29 mouse cellular contexts compared by ENCODE assay signal in the genomic region with DNA sequence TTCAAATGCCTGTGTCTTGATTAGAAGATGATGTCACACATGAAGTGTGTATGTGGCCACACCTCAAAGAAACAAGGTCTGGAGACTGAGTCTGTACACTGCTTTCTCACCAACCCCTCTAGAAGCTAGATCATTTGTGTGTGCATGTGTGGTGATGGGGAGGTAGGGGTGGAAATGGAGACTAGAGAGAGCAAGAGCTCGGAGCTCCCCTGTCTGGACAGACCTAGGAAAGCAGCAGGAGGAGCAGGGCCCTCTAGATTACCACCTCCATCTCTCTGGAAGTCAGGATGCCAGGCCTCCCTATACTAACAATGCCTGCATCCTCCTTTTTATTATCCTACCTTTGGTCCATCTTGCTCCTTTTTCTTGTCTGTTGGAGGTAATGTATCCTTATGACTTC. TPM values are rescaled to one million over a fixed set of nuclear protein-coding genes. Genes with fewer than 3 reads are reported as not detected.
"Had no signal": no experiment of that assay in that cellular context is flagged by ENCODE, and none has a peak within 500 bp of the region (broad histone marks: within the 10 kb centered on the region; RNA-seq: fewer than 3 reads in every experiment).

No protein-coding gene starts in this region.

- H3K27me3 ChIP-seq: heart, embryonic 12.5 days; hindbrain, embryonic 12.5 days; intestine, embryonic 15.5 days; kidney, embryonic 15.5 days; limb, embryonic 13.5 days; limb, embryonic 15.5 days; liver, embryonic 12.5 days had no signal

- H3K27ac ChIP-seq: gastrocnemius, adult 2 months; heart, embryonic 10.5 days; hindbrain, embryonic 10.5 days; hindbrain, embryonic 12.5 days; hindbrain, embryonic 14.5 days; intestine, embryonic 15.5 days; kidney, embryonic 15.5 days; kidney, postnatal 0 days; limb, embryonic 13.5 days; limb, embryonic 15.5 days; liver, embryonic 12.5 days; liver, embryonic 14.5 days had no signal

- H3K36me3 ChIP-seq: heart, embryonic 12.5 days; hindbrain, embryonic 12.5 days; intestine, embryonic 15.5 days; kidney, embryonic 15.5 days; limb, embryonic 13.5 days; limb, embryonic 15.5 days; liver, embryonic 12.5 days had no signal

- DNase-seq: gastrocnemius, adult 2 months; gastrocnemius, postnatal 10 days; gastrocnemius, postnatal 25 days; heart, adult 18-20 months; heart, postnatal 10 days; heart, postnatal 4 days; kidney, adult 18-20 months; kidney, adult 9 months; kidney, postnatal 14 days; kidney, postnatal 36 days; layer of hippocampus, adult 9-11 months; layer of hippocampus, postnatal 36 days; left cerebral cortex, postnatal 4 days had no signal

- ATAC-seq: hindbrain, embryonic 16.5 days; inflammation-experienced regulatory T-cells, adult 6 months; intestine, embryonic 15.5 days; liver, embryonic 12.5 days had no signal

- H3K4me1 ChIP-seq: heart, embryonic 10.5 days; heart, embryonic 12.5 days; intestine, embryonic 15.5 days; kidney, embryonic 15.5 days; limb, embryonic 13.5 days; limb, embryonic 15.5 days; liver, embryonic 12.5 days had no signal

- H3K4me3 ChIP-seq: gastrocnemius, adult 2 months; heart, embryonic 10.5 days; heart, embryonic 12.5 days; hindbrain, embryonic 10.5 days; hindbrain, embryonic 12.5 days; intestine, embryonic 15.5 days; kidney, embryonic 15.5 days; limb, embryonic 13.5 days; limb, embryonic 15.5 days; liver, embryonic 12.5 days had no signal

RNA-seq across cellular contexts. Expression of gene Chn1, which starts 27.8 kb away (rescaled TPM):
- total RNA-seq: granulocyte monocyte progenitor cell, adult 5-6 weeks had no signal
- polyA plus RNA-seq: liver, adult 2 months had no signal
